Mouse (Mus musculus): ENCODE measurements around the gene Secisbp2. TPM values are rescaled to one million over a fixed set of nuclear protein-coding genes. Genes with fewer than 3 reads are reported as not detected.

Secisbp2 gene
- polyA plus RNA-seq, 1 experiment from 2014 or later = 25.9 TPM

GRCm38 (mm10) chr13:51729887-51730361, 78.4 kb downstream of the Secisbp2 start:
- Histone ChIP-seq H3K27ac (replicated peaks) (peak overlapping the region; percentile 63), H3K4me1 (peaks cover 68% of the 10 kb centered on the region), H3K27me3 (replicated peaks; ENCODE audit: low read depth, poor library complexity, severe bottlenecking) (no peaks in the 10 kb centered on the region), H3K4me3 (no peak overlapping the region), H3K9me3 (no peaks in the 10 kb centered on the region), H3K36me3 (replicated peaks) (no peaks in the 10 kb centered on the region)
- DNase-seq (ENCODE audit: low spot score) = peak; percentile 66
- WGBS = 17% methylated on average over 4 of the region's 4 CpGs

GRCm38 (mm10) chr13:51731474-51731873, 80.0 kb downstream of the Secisbp2 start:
- H3K36me3 ChIP-seq (replicated peaks) = no peaks in the 10 kb centered on the region
- no peak for DNase-seq (ENCODE audit: low spot score)
- H3K27ac ChIP-seq (replicated peaks) = peak overlapping the region; percentile 40; the same call in 1 of the 2 replicates
- H3K27me3 ChIP-seq (replicated peaks; ENCODE audit: low read depth, poor library complexity, severe bottlenecking) = no peaks in the 10 kb centered on the region
- peaks cover 60% of the 10 kb centered on the region for H3K4me1 ChIP-seq
- WGBS = 88% methylated on average over 7 of the region's 7 CpGs
- no peaks in the 10 kb centered on the region for H3K9me3 ChIP-seq
- H3K4me3 ChIP-seq = no peak overlapping the region

GRCm38 (mm10) chr13:51732097-51732664, 80.7 kb downstream of the Secisbp2 start:
- H3K27ac ChIP-seq (replicated peaks) = no peak overlapping the region; the same call in 1 of the 2 replicates
- peaks cover 63% of the 10 kb centered on the region for H3K4me1 ChIP-seq
- no peak for DNase-seq (ENCODE audit: low spot score)
- no peaks in the 10 kb centered on the region for H3K36me3 ChIP-seq (replicated peaks)
- no peak overlapping the region for H3K4me3 ChIP-seq
- H3K27me3 ChIP-seq (replicated peaks; ENCODE audit: low read depth, poor library complexity, severe bottlenecking) = no peaks in the 10 kb centered on the region
- no peaks in the 10 kb centered on the region for H3K9me3 ChIP-seq
- WGBS = 75% methylated on average over 14 of the region's 14 CpGs

Other genes with a start within 250 kb of the Secisbp2 start
- gene S1pr3, start 243.1 kb upstream of the Secisbp2 start, polyA plus RNA-seq (2016; fragmentation: Nextera tagmentation; extraction: Ambion mirVana) = 50.4 and 67.6 TPM in 2 replicates
- 0.92 and 0.94 TPM in 2 replicates for gene Shc3, start 82.3 kb upstream of the Secisbp2 start, polyA plus RNA-seq (2016; fragmentation: Nextera tagmentation; extraction: Ambion mirVana)
- gene Cks2, start 6.5 kb upstream of the Secisbp2 start, polyA plus RNA-seq (2016; fragmentation: Nextera tagmentation; extraction: Ambion mirVana) = 384 and 402 TPM in 2 replicates
- gene Sema4d, start 142.1 kb downstream of the Secisbp2 start, polyA plus RNA-seq (2016; fragmentation: Nextera tagmentation; extraction: Ambion mirVana) = 6.8 and 7.8 TPM in 2 replicates
- gene Gadd45g, start 195.0 kb downstream of the Secisbp2 start, polyA plus RNA-seq (2016; fragmentation: Nextera tagmentation; extraction: Ambion mirVana) = 61.5 and 75.2 TPM in 2 replicates